Mouse (Mus musculus) midbrain, embryonic 16.5 days (tissue): ENCODE measurements at regions not wholly inside any gene's neighbourhood (a gene's known extent, or its start where the extent isn't known, plus 50 kb on each side); places are given as distances from the start of the nearest gene placed in this dataset.
"Not testable (repeated sequence)": the region's sequence is repeated elsewhere in the genome, so short reads cannot be mapped to it uniquely, and the experiment has no call there.

ENCODE experiments used
- ATAC-seq: fragments of 200-750 bp; cut with Nextera tagmentation; 2 replicates; pipeline ENCODE4 v1.8.0; 2017; ENCODE audit warnings: moderate TSS enrichment
- H3K27ac ChIP-seq: fragments of 300-500 bp; sonication (generic); 2 replicates; pipeline ENCODE4 v1.5.1; 2014; ENCODE audit warnings: mild to moderate bottlenecking, low read length, mixed read lengths
- H3K27me3 ChIP-seq: fragments of 300-500 bp; sonication (generic); 2 replicates; pipeline ENCODE4 v1.6.1; 2014; ENCODE audit warnings: low read depth, low read length, mixed read lengths; ENCODE audit not compliant: control insufficient read depth, insufficient read depth
- H3K36me3 ChIP-seq: fragments of 300-500 bp; sonication (generic); 2 replicates; pipeline ENCODE4 v1.6.1; 2014; ENCODE audit warnings: mild to moderate bottlenecking, low read length, moderate library complexity, mixed read lengths; ENCODE audit not compliant: control insufficient read depth, insufficient read depth
- H3K4me1 ChIP-seq: fragments of 300-500 bp; sonication (generic); 2 replicates; pipeline ENCODE4 v1.6.1; 2014; ENCODE audit warnings: mild to moderate bottlenecking, low read length, mixed read lengths; ENCODE audit not compliant: control insufficient read depth, insufficient read depth
- H3K4me2 ChIP-seq: fragments of 300-500 bp; sonication (generic); 2 replicates; pipeline ENCODE4 v1.6.1; 2014; ENCODE audit warnings: mild to moderate bottlenecking, low read length, mixed read lengths
- H3K4me3 ChIP-seq: fragments of 300-500 bp; sonication (generic); 2 replicates; pipeline ENCODE4 v1.5.1; 2014; ENCODE audit warnings: low read depth, mild to moderate bottlenecking, low read length, moderate library complexity, mixed read lengths
- H3K9ac ChIP-seq: fragments of 300-500 bp; sonication (generic); 2 replicates; pipeline ENCODE4 v1.6.1; 2014; ENCODE audit warnings: low read depth, low read length, mixed read lengths
- H3K9me3 ChIP-seq: fragments of 300-500 bp; sonication (generic); replicated peaks from 2 replicates; pipeline ENCODE4 v1.6.1; 2014; ENCODE audit warnings: mild to moderate bottlenecking, low read length, mixed read lengths; ENCODE audit not compliant: control insufficient read depth, poor library complexity, severe bottlenecking
- WGBS: fragments of 180-500 bp; shearing (Covaris S2); extraction: QIAGEN DNeasy Blood & Tissue Kit; methylation state at CpG from one replicate; pipeline ENCODE4 v1.1.7; 2014; 5-methylcytosine and 5-hydroxymethylcytosine counted together

DNA sequence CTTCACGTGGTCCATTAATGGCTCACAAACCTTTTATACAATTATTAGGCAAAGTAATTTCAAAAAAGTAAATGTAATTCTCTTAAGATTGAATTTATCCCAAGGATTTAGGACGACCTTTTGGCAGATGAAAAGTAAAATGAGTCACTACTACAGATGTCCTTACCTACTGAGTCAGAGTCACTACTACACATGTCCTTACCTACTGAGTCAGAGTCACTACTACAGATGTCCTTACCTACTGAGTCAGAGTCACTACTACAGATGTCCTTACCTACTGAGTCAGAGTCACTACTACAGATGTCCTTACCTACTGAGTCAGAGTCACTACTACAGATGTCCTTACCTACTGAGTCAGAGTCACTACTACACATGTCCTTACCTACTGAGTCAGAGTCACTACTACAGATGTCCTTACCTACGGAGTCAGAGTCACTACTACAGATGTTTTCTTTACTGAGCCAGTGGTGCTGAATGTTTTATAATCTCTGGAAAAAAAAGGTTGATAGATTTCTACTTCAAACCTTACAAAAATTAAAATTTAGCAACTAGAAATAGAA, 169.4 kb upstream of the Akr1e1 start:
- ATAC-seq, H3K4me2 ChIP-seq, H3K4me1 ChIP-seq, H3K4me3 ChIP-seq, H3K27me3 ChIP-seq, H3K9me3 ChIP-seq, H3K9ac ChIP-seq, H3K27ac ChIP-seq, H3K36me3 ChIP-seq: not testable (repeated sequence)
- 84% methylated on average over 3 of the region's 3 CpGs for WGBS

DNA sequence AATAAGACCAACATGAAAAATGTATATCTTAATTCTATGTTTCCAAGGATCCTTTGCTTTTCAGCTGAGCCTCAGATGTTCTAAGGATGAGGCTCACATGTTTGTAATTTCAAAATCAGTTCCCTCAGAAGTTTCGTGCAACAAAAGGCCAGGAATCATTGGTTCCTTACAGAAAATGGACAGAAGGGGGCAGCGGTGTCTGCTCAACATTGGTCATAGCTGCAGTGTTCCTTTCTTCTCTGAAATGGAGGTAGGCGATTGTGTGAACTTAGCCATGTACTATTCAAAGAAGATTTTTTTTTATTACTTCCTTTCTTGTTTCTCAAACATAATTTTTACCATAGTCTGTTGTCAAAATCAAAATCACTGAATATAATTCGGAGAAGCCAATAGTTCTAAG, 167.9 kb upstream of the Akr1e1 start:
- no peaks in the 10 kb centered on the region for H3K27me3 ChIP-seq
- no peak overlapping the region for H3K27ac ChIP-seq
- no peak overlapping the region for H3K4me3 ChIP-seq
- H3K4me1 ChIP-seq, result no peaks in the 10 kb centered on the region
- H3K9ac ChIP-seq, result no peak overlapping the region
- no peak for ATAC-seq
- no peaks in the 10 kb centered on the region for H3K36me3 ChIP-seq
- no peak overlapping the region for H3K4me2 ChIP-seq
- 35% methylated on average over 4 of the region's 4 CpGs for WGBS
- no peaks in the 10 kb centered on the region for H3K9me3 ChIP-seq

DNA sequence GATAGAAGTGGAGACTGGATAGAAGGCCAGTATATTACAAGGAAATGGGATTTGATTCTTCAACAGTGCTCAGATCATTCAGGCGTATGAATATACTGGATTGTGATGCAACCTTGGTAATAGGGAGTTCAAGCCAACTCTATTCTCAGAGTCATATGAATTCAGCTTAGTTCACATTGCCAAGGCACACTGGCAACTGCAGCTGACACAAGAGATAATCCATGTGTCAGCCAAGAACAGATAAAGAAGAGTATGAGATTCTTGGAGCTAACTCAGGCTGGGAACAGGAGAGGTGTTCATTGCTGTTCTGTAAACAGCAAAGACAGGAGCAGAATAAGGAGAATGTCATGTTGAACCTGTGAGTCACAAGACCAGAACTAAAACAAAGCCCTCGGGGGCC, 163.3 kb upstream of the Akr1e1 start:
- H3K4me3 ChIP-seq, result no peak overlapping the region
- no peaks in the 10 kb centered on the region for H3K9me3 ChIP-seq
- no peaks in the 10 kb centered on the region for H3K36me3 ChIP-seq
- no peaks in the 10 kb centered on the region for H3K27me3 ChIP-seq
- H3K9ac ChIP-seq, result no peak overlapping the region
- 91% methylated on average over 2 of the region's 2 CpGs for WGBS
- H3K4me2 ChIP-seq, result no peak overlapping the region
- no peak overlapping the region for H3K27ac ChIP-seq
- no peaks in the 10 kb centered on the region; the same call in 1 of the 2 replicates for H3K4me1 ChIP-seq
- no peak for ATAC-seq

DNA sequence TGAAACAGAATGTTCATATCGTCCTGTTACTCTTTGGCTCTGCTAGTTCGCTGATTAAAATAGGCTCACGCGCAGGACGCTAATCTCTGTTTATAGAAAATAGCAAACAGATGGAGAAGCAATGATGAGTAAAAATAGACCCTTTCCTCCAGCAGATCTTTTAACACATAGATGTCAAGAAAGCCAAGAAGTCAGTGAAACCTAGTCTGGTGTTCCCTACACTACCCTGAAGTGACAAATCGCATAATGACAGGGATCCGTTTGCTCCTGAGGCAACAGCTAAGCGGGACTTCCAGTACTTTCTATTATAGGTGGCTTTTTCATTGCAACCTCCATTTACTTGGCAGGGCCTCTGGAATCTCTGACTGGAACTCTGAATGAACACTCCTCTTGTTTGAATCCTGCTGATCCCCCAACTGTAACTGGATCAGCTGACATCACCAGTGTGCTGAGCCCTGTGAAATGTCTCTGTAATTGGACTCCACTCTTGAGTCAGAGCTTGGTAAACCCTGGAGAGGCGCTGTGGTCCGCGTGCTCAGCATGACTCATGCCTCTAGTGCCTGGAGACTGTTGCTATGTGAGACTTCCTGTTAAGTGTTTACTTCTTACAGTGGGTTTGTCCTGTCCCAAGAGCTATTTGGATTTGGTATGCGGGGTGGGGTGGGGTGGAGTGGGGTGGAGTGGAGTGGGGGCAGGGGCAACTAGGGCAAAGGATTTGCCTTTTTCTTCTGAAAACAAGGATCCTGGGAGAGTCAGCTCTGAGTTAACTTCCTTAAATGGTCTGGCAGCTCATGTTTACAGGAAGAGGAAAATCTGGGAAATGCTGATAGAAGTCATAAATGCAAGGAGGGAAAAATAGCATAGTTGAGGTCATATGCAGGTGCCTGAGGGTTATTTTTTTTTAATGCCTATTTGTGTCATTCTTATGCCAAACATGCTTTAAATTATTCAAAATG, 162.4 kb upstream of the Akr1e1 start:
- Histone ChIP-seq H3K27me3 (no peaks in the 10 kb centered on the region), H3K4me1 (no peaks in the 10 kb centered on the region; the same call in 1 of the 2 replicates), H3K4me2 (0 out of 2 replicates have a peak overlapping the region, but pooled peaks have one; percentile 12), H3K4me3 (no peak overlapping the region), H3K36me3 (no peaks in the 10 kb centered on the region), H3K9me3 (no peaks in the 10 kb centered on the region), H3K27ac (no peak overlapping the region), H3K9ac (no peak overlapping the region)
- 45% methylated on average over 12 of the region's 12 CpGs for WGBS
- ATAC-seq, result peak; percentile 98

DNA sequence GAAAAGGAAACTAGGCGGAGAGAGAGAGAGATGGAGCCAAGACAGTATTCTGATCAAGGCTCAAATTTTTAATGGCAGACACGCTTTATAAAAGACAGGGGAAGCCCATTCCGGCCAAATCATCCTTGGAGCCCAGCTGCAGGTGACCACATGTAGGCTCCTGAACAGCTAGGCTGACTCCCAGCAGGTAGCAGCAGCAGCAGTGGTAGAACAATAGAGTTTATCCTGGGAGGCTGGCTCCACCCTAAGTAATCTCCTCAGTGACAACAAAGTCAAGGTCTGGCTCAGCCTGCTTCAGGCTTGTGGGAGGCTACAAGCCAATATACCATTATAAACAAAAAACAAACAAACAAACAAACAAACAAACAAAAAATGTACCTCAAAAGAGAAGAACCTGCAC, 151.0 kb upstream of the Akr1e1 start:
- Histone ChIP-seq H3K27me3 (no peaks in the 10 kb centered on the region), H3K4me2 (no peak overlapping the region), H3K9me3 (no peaks in the 10 kb centered on the region), H3K27ac (no peak overlapping the region), H3K4me1 (no peaks in the 10 kb centered on the region), H3K4me3 (no peak overlapping the region), H3K9ac (no peak overlapping the region), H3K36me3 (no peaks in the 10 kb centered on the region)
- no peak for ATAC-seq
- WGBS, result 38% methylated on average over 3 of the region's 3 CpGs

DNA sequence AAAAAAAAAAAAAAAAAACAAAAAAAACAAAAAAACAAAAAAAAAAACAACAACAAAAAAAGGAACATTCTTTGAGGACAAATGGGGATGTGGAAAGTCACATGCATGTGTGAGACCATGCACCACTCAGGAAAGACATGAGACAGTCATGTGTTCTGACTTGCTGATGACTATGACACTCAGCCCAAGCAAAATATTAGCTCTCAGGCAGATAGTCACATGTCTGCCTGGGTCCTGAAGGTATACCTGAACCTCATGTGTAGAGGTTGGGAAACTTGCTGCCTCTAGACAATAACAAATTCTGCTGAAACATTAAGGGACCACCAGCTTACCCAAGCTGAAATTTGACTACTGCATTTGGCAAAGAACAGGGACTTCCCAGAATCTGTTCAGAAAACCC, 147.6 kb upstream of the Akr1e1 start:
- Histone ChIP-seq H3K4me2 (no peak overlapping the region), H3K4me3 (no peak overlapping the region), H3K4me1 (no peaks in the 10 kb centered on the region), H3K27me3 (no peaks in the 10 kb centered on the region), H3K27ac (no peak overlapping the region), H3K36me3 (no peaks in the 10 kb centered on the region), H3K9ac (no peak overlapping the region), H3K9me3 (no peaks in the 10 kb centered on the region)
- ATAC-seq, result no peak

DNA sequence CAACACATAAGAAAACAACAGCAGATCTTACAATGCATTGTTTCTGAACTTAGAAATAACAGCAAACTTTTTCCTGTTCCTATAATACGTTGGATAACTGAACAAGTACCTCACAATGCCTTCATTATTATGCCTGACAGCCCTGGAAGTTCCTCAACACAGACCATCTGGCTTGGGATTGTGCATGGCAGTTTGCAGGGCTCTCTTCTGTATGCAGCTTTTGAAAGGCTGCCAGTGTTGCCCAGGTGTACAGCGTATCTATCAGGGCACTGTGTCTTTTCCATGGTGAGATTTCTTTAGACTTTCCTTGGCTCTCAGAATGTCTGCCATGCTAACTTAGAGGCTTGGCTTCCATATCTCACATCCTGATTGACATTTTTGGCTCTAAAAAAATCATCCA, 134.0 kb upstream of the Akr1e1 start:
- no peaks in the 10 kb centered on the region for H3K4me1 ChIP-seq

DNA sequence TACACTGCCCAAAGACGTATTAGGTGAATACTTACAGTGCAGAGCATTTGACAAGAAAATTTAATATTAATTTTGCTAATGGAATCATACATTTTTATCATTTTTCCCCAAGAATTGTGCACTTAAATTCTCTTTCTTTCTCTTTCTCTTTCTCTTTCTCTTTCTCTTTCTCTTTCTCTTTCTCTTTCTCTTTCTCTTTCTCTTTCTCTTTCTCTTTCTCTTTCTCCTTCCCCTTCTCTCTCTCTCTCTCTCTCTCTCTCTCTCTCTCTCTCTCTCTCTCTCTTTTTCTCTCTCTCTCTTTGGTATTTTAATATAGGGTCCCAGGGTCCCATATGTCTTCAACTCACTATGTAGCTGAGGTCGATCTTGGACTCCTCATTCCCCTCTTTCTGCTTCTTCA, 107.3 kb upstream of the Akr1e1 start:
- H3K27ac ChIP-seq, H3K9me3 ChIP-seq, H3K4me3 ChIP-seq, H3K27me3 ChIP-seq, H3K9ac ChIP-seq, H3K4me2 ChIP-seq, ATAC-seq, H3K36me3 ChIP-seq, H3K4me1 ChIP-seq: not testable (repeated sequence)
- WGBS, result 81% methylated on average over 2 of the region's 2 CpGs

More for the DNA sequence above, 134.0 kb upstream of the Akr1e1 start:
- no peak for ATAC-seq
- H3K27ac ChIP-seq, result no peak overlapping the region
- WGBS, result 55% methylated on average over 2 of the region's 2 CpGs
- H3K4me2 ChIP-seq, result no peak overlapping the region
- no peaks in the 10 kb centered on the region for H3K36me3 ChIP-seq
- H3K4me3 ChIP-seq, result no peak overlapping the region
- H3K9ac ChIP-seq, result no peak overlapping the region
- no peaks in the 10 kb centered on the region for H3K27me3 ChIP-seq
- no peaks in the 10 kb centered on the region for H3K9me3 ChIP-seq

DNA sequence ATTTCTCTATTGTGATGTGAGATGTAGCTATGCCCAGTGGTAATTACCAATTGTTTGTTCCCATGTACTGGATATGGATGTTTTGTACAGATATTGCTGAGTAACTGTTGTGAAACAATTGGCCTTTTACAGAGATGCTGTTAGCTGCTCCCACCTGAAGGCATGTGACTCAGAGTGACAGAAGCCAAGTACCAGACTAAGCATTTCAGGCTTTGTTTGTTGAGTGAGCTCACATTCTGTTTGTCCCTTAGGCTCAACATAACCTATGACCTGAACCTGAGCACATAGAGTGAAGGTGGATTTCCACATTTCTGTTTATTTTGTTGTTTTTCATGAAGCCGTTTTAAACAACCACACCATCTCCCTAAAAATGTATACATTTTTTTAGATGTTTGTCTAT, 105.8 kb upstream of the Akr1e1 start:
- no peaks in the 10 kb centered on the region for H3K9me3 ChIP-seq
- WGBS, result 88% methylated on average over 1 of the region's 1 CpGs
- H3K4me3 ChIP-seq, result no peak overlapping the region
- no peak overlapping the region for H3K27ac ChIP-seq
- H3K27me3 ChIP-seq, result no peaks in the 10 kb centered on the region
- no peak overlapping the region for H3K4me2 ChIP-seq
- no peak overlapping the region for H3K9ac ChIP-seq
- no peaks in the 10 kb centered on the region for H3K36me3 ChIP-seq
- ATAC-seq, result no peak
- no peaks in the 10 kb centered on the region for H3K4me1 ChIP-seq
